Mouse (Mus musculus) heart, embryonic 12.5 days (tissue): ENCODE data around the gene Patl1. TPM values are rescaled to one million over a fixed set of nuclear protein-coding genes. Genes with fewer than 3 reads are reported as not detected.

Experiments used
- ATAC-seq: fragments of 200-750 bp; cut with Nextera tagmentation; 2 replicates; pipeline ENCODE4 v1.8.0; 2017; ENCODE audit warnings: moderate TSS enrichment, moderate library complexity; ENCODE audit not compliant: insufficient number of reproducible peaks, low FRiP score
- H3K27ac ChIP-seq: fragments of 300-500 bp; sonication (generic); 2 replicates; pipeline ENCODE4 v1.5.1; 2016; ENCODE audit warnings: mild to moderate bottlenecking, moderate library complexity; ENCODE audit not compliant: poor library complexity, severe bottlenecking
- H3K27me3 ChIP-seq: fragments of 300-500 bp; sonication (generic); replicated peaks from 2 replicates; pipeline ENCODE4 v1.6.1; 2016; ENCODE audit warnings: mild to moderate bottlenecking, moderate library complexity
- H3K36me3 ChIP-seq: fragments of 300-500 bp; sonication (generic); 2 replicates; pipeline ENCODE4 v1.6.1; 2016; ENCODE audit warnings: mild to moderate bottlenecking, moderate library complexity
- H3K4me1 ChIP-seq: fragments of 300-500 bp; sonication (generic); replicated peaks from 2 replicates; pipeline ENCODE4 v1.6.1; 2016; ENCODE audit warnings: mild to moderate bottlenecking
- H3K4me2 ChIP-seq: fragments of 300-500 bp; sonication (generic); 2 replicates; pipeline ENCODE4 v1.6.1; 2016; ENCODE audit warnings: mild to moderate bottlenecking, moderate library complexity
- H3K4me3 ChIP-seq: fragments of 300-500 bp; sonication (generic); 2 replicates; pipeline ENCODE4 v1.5.1; 2016; ENCODE audit warnings: mild to moderate bottlenecking
- H3K9ac ChIP-seq: fragments of 300-500 bp; sonication (generic); 2 replicates; pipeline ENCODE4 v1.6.1; 2016; ENCODE audit warnings: mild to moderate bottlenecking, moderate library complexity
- H3K9me3 ChIP-seq: fragments of 300-500 bp; sonication (generic); replicated peaks from 2 replicates; pipeline ENCODE4 v1.6.1; 2016; ENCODE audit warnings: mild to moderate bottlenecking, moderate library complexity
- whole genome bisulfite sequencing: fragments of 180-500 bp; shearing (Covaris S2); methylation state at CpG from one replicate; pipeline ENCODE4 v1.1.7; 2016; 5-methylcytosine and 5-hydroxymethylcytosine counted together
- microRNA-seq: library from miRNA; unstranded; fragments of <30 nt; microRNA quantifications from one replicate; pipeline ENCODE4, GENCODE M21; 2017
- polyA plus RNA-seq: library from polyadenylated mRNA; unstranded; fragments of >200 nt; fragmentation: Nextera tagmentation; extraction: Ambion mirVana; gene quantifications from 2 replicates; pipeline ENCODE4 v1.2.1, GENCODE M21; 2016

Patl1 gene
- polyA plus RNA-seq, 1 experiment from 2014 or later: 21.3 TPM

- H3K36me3 ChIP-seq: peaks cover 76% of the 10 kb centered on the region
- no peak for ATAC-seq
- no peak overlapping the region for H3K27ac ChIP-seq
- no peak overlapping the region for H3K9ac ChIP-seq
- H3K4me1 ChIP-seq: peaks cover 4% of the 10 kb centered on the region; the same call in 1 of the 2 replicates
- H3K9me3 ChIP-seq: no peaks in the 10 kb centered on the region
- 84% methylated on average over 10 of the region's 10 CpGs for WGBS
- H3K27me3 ChIP-seq: no peaks in the 10 kb centered on the region
- H3K4me2 ChIP-seq: no peak overlapping the region
- no peak overlapping the region for H3K4me3 ChIP-seq
Measured at GRCm38 (mm10) chr19:11992441-11993029, 80.3 kb downstream of the Patl1 start.

Small RNA genes within 50 kb of the gene (microRNA-seq; reads per million reads assigned to microRNA genes)
- gene Mir6994: 11.6 reads per million, percentile 26 among the genes with 10 or more reads in this experiment

Other genes with a start within 250 kb of the Patl1 start
- gene Oosp1, start 221.2 kb upstream of the Patl1 start, polyA plus RNA-seq: not detected in 2 replicates
- gene Oosp3, start 215.3 kb upstream of the Patl1 start, polyA plus RNA-seq: not detected in 2 replicates
- not detected in 2 replicates for gene Gif, start 164.8 kb upstream of the Patl1 start, polyA plus RNA-seq
- 76.2 and 76.8 TPM in 2 replicates for gene Mrpl16, start 142.0 kb upstream of the Patl1 start, polyA plus RNA-seq
- gene Stx3, start 93.0 kb upstream of the Patl1 start, polyA plus RNA-seq: 6.9 and 7.1 TPM in 2 replicates
- gene Olfr1417, start 73.2 kb upstream of the Patl1 start, polyA plus RNA-seq: 0.08 TPM in 1 of 2 replicates, not detected in the other
- not detected in 2 replicates for gene Olfr1418, start 51.3 kb upstream of the Patl1 start, polyA plus RNA-seq
- not detected in 2 replicates for gene Olfr1419, start 37.3 kb upstream of the Patl1 start, polyA plus RNA-seq
- gene Olfr1420, start 25.8 kb upstream of the Patl1 start, polyA plus RNA-seq: not detected in 2 replicates
- 6.3 and 7.6 TPM in 2 replicates for gene Osbp, start 53.5 kb downstream of the Patl1 start, polyA plus RNA-seq
- not detected in 2 replicates for gene Olfr1423, start 128.9 kb downstream of the Patl1 start, polyA plus RNA-seq
- gene Olfr1424, start 150.3 kb downstream of the Patl1 start, polyA plus RNA-seq: not detected in 2 replicates
- gene Olfr1425, start 165.3 kb downstream of the Patl1 start, polyA plus RNA-seq: not detected in 2 replicates
- gene Olfr1426, start 179.6 kb downstream of the Patl1 start, polyA plus RNA-seq: not detected in 2 replicates
- gene Olfr1427, start 190.9 kb downstream of the Patl1 start, polyA plus RNA-seq: not detected in 2 replicates
- gene Olfr1428, start 203.5 kb downstream of the Patl1 start, polyA plus RNA-seq: not detected in 2 replicates
- gene Olfr76, start 210.8 kb downstream of the Patl1 start, polyA plus RNA-seq: not detected in 2 replicates